Mouse (Mus musculus) liver, embryonic 15.5 days (tissue): ENCODE data around the gene Syt12. TPM values are rescaled to one million over a fixed set of nuclear protein-coding genes. Genes with fewer than 3 reads are reported as not detected.

Experiments
- ATAC-seq: fragments of 200-750 bp; cut with Nextera tagmentation; 2 replicates; pipeline ENCODE4 v1.8.0; 2017; ENCODE audit warnings: moderate number of reproducible peaks, mild to moderate bottlenecking, moderate library complexity; ENCODE audit not compliant: insufficient read depth
- H3K27ac ChIP-seq: fragments of 300-500 bp; sonication (generic); replicated peaks from 2 replicates; pipeline ENCODE4 v1.5.1; 2015; ENCODE audit warnings: mild to moderate bottlenecking, inconsistent platforms
- H3K27me3 ChIP-seq: fragments of 300-500 bp; sonication (generic); 2 replicates; pipeline ENCODE4 v1.6.1; 2015; ENCODE audit warnings: mild to moderate bottlenecking, inconsistent platforms
- H3K36me3 ChIP-seq: fragments of 300-500 bp; sonication (generic); replicated peaks from 2 replicates; pipeline ENCODE4 v1.6.1; 2015; ENCODE audit warnings: moderate library complexity, mild to moderate bottlenecking, inconsistent platforms
- H3K4me1 ChIP-seq: fragments of 300-500 bp; sonication (generic); replicated peaks from 2 replicates; pipeline ENCODE4 v1.6.1; 2015; ENCODE audit warnings: inconsistent platforms
- H3K4me2 ChIP-seq: fragments of 300-500 bp; sonication (generic); 2 replicates; pipeline ENCODE4 v1.6.1; 2015; ENCODE audit warnings: moderate library complexity, mild to moderate bottlenecking, inconsistent platforms
- H3K4me3 ChIP-seq: fragments of 300-500 bp; sonication (generic); replicated peaks from 2 replicates; pipeline ENCODE4 v1.5.1; 2015; ENCODE audit warnings: mild to moderate bottlenecking, inconsistent platforms
- H3K9ac ChIP-seq: fragments of 300-500 bp; sonication (generic); 2 replicates; pipeline ENCODE4 v1.6.1; 2015; ENCODE audit warnings: moderate library complexity, mild to moderate bottlenecking, inconsistent platforms
- H3K9me3 ChIP-seq: fragments of 300-500 bp; sonication (generic); replicated peaks from 2 replicates; pipeline ENCODE4 v1.6.1; 2016; ENCODE audit warnings: inconsistent platforms
- WGBS: fragments of 180-500 bp; shearing (Covaris S2); methylation state at CpG from one replicate; pipeline ENCODE4 v1.1.7; 2015; ENCODE audit warnings: mixed read lengths; ENCODE audit not compliant: insufficient replicate concordance; 5-methylcytosine and 5-hydroxymethylcytosine counted together
- polyA plus RNA-seq: library from polyadenylated mRNA; unstranded; fragments of >200 nt; fragmentation: Nextera tagmentation; extraction: Ambion mirVana; gene quantifications from 2 replicates; pipeline ENCODE4 v1.2.1, GENCODE M21; 2015

Syt12 gene
- polyA plus RNA-seq, 1 experiment from 2014 or later, result 0.12 TPM

DNA sequence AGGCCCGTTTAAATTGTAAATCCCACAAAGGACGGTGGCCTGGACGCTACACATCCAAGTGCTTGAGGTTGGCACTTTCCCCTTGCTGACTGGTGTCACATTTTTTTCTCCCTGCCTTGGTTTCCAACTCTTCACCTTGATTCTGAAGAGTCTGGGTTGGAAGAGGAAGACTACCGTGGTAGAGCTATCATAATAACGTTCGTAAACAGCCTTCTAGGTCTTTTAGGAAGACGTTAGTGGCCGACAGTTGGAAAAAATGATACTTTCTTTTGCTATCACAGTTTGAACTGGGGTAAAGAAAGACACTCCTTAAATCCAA lies 78.7 kb downstream of the Syt12 start:
- Histone ChIP-seq H3K27ac (0 out of 2 replicates have a peak overlapping the region, but pooled peaks have one; percentile 97), H3K27me3 (peaks cover 20% of the 10 kb centered on the region), H3K9me3 (no peaks in the 10 kb centered on the region), H3K36me3 (peaks cover 2% of the 10 kb centered on the region), H3K4me3 (peak overlapping the region; percentile 100), H3K9ac (peak overlapping the region; percentile 100; the same call in 1 of the 2 replicates), H3K4me1 (peaks cover 23% of the 10 kb centered on the region), H3K4me2 (peak overlapping the region; percentile 100)
- 26% methylated on average over 8 of the region's 8 CpGs for WGBS
- ATAC-seq, result no peak

DNA sequence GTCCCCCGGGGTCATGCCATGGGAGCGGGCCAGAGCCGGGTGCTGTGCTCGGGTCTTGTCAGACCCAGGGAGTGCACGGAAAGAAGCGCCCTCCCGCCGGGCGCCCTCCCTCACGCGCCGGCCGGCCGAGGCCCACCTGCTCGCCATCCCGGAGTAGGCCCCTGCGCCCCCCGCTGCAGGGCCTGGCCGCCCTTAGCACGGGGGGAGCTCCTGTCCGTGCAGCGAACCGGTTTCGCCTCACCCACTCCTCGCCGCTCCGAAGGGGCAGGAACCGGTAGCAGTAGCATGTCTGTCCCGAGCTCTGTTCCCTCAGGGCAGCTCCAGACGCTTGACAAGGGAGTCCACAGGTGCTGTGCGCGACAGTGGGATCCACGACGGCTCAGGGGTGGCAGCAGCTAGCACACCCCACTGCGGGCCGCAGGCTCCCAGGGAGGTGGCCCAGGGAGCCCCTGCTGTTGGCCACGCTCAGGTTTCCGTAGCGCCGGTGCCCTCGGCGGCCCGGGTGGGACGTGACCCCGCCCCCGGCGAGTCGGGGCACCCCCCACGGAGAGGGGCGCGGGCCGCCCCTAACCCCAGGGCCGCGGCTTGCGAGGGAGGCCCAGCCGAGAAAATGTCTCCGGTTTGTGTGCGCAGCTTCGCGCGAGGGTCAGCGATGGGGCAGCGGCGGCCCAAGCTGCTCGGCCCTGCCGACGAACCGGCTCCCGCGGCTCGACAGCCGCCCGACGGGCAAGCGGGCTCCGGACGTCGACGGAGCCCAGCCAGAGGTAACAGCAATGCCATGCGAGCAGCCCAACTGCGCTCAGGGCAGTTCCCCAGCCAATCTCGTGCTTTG lies 79.2 kb downstream of the Syt12 start, which contains the start of gene Kdm2a:
Kdm2a (minus strand) TSS at position 488 of the 832 bp plus-strand sequence.
- peak; percentile 17 for ATAC-seq
- WGBS, result 2% methylated on average over 82 of the region's 82 CpGs
- peak within 1 kb of the TSS; percentile 100 for H3K4me2 ChIP-seq

DNA sequence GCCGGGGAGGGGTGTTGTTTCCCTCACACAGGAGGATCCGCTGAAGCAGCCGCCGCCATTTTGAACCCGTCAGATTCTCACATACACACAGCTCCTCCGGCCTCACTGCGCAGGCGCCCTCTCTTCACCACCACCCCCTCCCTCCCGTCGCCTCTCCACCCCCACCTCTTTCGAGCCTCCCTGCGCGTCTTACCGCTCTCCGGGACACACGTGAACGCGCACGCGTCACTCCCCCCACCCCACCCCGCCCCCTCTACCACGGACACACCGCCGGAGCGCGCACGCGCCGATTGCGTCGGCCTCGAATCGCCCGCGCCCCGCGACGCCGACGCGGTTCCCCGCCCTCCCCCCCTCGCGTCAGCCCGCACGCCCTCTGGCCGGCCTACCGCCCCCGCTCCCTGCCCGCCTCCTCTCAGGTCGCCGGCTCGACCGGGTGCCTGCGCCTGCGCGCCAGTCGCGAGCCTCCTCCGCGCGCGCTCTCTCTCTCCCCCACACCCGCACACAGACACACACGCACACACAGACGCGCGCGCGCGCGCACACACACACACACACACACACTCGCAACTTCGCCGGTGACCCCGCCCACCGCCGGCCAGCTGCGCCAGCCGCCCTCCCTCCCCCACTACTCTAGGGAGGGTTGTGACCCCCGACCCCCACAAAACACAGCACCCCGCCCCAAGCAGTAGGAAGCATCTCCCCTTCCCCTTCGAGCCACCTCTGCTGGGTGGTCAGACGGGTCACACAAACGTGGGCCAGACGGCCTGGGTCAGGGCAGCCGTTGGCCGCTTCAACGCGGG lies 80.0 kb downstream of the Syt12 start:
- Histone ChIP-seq H3K27ac (peak overlapping the region; percentile 97), H3K4me1 (peaks cover 28% of the 10 kb centered on the region), H3K4me3 (peak overlapping the region; percentile 100), H3K4me2 (peak overlapping the region; percentile 100), H3K36me3 (peaks cover 13% of the 10 kb centered on the region), H3K27me3 (peaks cover 20% of the 10 kb centered on the region), H3K9ac (peak overlapping the region; percentile 100), H3K9me3 (no peaks in the 10 kb centered on the region)
- peak; percentile 89 for ATAC-seq
- WGBS, result under 1% methylated on average over 80 of the region's 90 CpGs

More for the DNA sequence above, 79.2 kb downstream of the Syt12 start, which contains the start of gene Kdm2a:
- Histone ChIP-seq H3K9ac (peak within 1 kb of the TSS; percentile 100), H3K27me3 (peaks cover 20% of the 10 kb centered on the region), H3K9me3 (no peaks in the 10 kb centered on the region), H3K4me3 (peak within 1 kb of the TSS; percentile 100), H3K27ac (peak within 1 kb of the TSS; percentile 97), H3K36me3 (peaks cover 7% of the 10 kb centered on the region), H3K4me1 (peaks cover 27% of the 10 kb centered on the region)

DNA sequence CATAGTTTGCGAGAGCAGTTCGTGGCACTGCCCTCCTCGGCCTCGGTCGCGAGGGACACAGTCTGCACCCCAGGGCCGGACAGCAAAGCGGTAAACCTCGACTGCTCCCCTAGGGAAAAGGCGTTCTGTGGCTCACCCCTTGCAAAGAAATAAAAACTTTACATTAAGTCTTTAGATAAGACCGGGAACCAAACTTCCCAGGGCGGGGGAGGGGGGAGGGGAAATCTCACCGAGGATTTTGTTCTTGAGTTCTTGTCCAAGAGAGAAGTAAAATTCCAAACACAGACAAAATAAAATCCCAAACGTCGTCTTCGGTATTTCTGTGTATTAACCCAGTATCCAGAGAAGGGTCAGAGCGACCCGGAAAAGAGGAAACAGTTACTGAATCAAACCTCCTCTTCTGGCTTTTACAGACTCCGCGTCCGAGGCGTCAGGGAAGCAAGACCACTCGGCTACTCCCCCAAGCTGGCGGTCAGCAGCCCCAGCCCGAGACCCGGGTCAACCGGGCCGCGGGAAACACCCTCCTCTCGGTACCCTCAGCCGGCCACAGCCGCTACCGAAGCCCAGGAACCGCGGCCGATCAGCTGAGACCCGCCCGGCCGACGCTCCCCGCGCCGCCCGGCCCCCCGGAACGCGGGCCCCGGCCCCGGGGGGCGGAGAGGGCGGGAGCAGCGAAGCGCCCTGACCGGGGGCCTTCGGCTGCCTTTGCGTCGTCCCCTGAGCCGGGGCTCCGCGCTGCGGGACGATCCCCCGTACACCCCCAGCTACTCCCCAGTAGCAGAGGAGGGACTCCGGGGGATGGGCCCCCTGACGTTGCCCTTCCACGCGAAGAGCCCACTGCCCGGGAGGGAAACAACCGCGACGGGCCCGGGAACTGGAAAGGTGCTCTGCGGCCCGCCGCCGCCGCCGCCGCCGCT lies 80.9 kb downstream of the Syt12 start:
- H3K4me2 ChIP-seq, result peak overlapping the region; percentile 100
- H3K9ac ChIP-seq, result peak overlapping the region; percentile 100
- peak overlapping the region; percentile 97 for H3K27ac ChIP-seq
- under 1% methylated on average over 79 of the region's 80 CpGs for WGBS
- peaks cover 20% of the 10 kb centered on the region for H3K27me3 ChIP-seq
- peak overlapping the region; percentile 100 for H3K4me3 ChIP-seq
- no peaks in the 10 kb centered on the region for H3K9me3 ChIP-seq
- H3K36me3 ChIP-seq, result peaks cover 16% of the 10 kb centered on the region
- peak; percentile 35 for ATAC-seq
- peaks cover 30% of the 10 kb centered on the region for H3K4me1 ChIP-seq

Other genes starting within 250 kb of the Syt12 start
- gene Pold4, start 245.5 kb downstream of the Syt12 start, polyA plus RNA-seq, result 13.1 and 15.0 TPM in 2 replicates
- gene Ssh3, start 208.3 kb downstream of the Syt12 start, polyA plus RNA-seq, result 2.0 and 2.3 TPM in 2 replicates
- 0.90 and 1.5 TPM in 2 replicates for gene Ankrd13d, start 194.3 kb downstream of the Syt12 start, polyA plus RNA-seq
- gene Grk2, start 171.2 kb downstream of the Syt12 start, polyA plus RNA-seq, result 12.4 and 13.2 TPM in 2 replicates
- gene Kdm2a, start 79.2 kb downstream of the Syt12 start, polyA plus RNA-seq, result 12.9 and 13.1 TPM in 2 replicates
- gene Rhod, start 38.0 kb downstream of the Syt12 start, polyA plus RNA-seq, result 7.9 and 8.5 TPM in 2 replicates
- gene 2010003K11Rik, start 21.1 kb upstream of the Syt12 start, polyA plus RNA-seq, result 0.09 TPM in 1 of 2 replicates, not detected in the other
- 56.3 and 79.3 TPM in 2 replicates for gene Pcx, start 33.0 kb upstream of the Syt12 start, polyA plus RNA-seq
- gene Lrfn4, start 138.2 kb upstream of the Syt12 start, polyA plus RNA-seq, result 0.43 and 0.46 TPM in 2 replicates
- gene Rce1, start 148.2 kb upstream of the Syt12 start, polyA plus RNA-seq, result 24.1 and 25.3 TPM in 2 replicates
- 0.40 and 0.71 TPM in 2 replicates for gene Gm960, start 221.2 kb upstream of the Syt12 start, polyA plus RNA-seq
- gene Sptbn2, start 233.7 kb upstream of the Syt12 start, polyA plus RNA-seq, result 0.05 and 0.10 TPM in 2 replicates